Mouse (Mus musculus): ENCODE results near the gene Nol4l.

DNA sequence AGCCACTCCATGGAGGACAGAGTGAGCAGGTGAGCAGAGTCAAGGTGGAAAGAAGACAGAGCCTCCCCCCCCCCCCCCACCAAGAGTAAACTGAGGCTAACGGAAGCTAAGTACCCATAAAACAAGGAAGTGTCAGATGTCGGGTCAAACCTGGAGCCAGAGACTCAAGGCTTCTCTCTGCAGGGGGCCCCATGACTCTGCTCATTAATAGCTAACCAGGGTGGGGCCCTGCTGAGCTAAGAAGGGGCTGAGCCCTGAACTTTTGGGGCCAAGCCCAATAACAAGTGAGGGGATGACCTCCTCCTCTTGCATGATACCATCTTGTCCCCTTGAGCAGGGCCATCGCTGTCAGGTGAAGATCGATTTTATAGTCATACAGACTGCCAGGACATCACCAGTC lies 17.2 kb upstream of the Nol4l start:
- TF ChIP-seq GATA1 (IDR thresholded peaks at IDR 0.05; ENCODE audit: borderline replicate concordance, low read length) (no peak), FLI1 (IDR thresholded peaks at IDR 0.05; ENCODE audit: low read length) (no peak)

Data from megakaryocyte, embryonic 14.5 days (primary cell).